Mouse (Mus musculus): ENCODE data around the gene Nfkbil1. TPM values are rescaled to one million over a fixed set of nuclear protein-coding genes. Genes with fewer than 3 reads are reported as not detected.

Nfkbil1 gene
- total RNA-seq, 2 experiments from 2014 or later = 8.2 to 8.7 TPM

DNA sequence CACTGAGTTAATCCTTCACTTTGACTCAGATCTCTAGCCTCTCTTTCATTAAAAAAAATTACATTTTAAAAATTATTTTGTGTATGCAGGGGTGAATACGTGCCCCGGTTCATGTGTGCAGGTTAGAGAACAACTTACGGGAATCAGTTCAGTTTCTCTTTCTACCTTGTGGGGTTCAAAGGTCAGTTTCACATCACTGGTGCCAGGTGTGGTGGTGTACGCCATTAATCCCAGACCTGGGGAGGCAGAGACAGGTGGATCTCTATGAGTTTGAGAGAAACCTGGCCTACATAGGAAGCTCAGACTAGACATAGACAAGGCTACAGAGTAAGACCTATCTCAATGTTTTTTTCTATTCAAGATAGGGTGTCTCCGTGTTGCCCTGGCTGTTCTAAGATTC lies 22.5 kb downstream of the Nfkbil1 start:
- DNase-seq (ENCODE audit: low spot score) = no peak
- intact Hi-C loops (cut with DNase I) = no loop called here

DNA sequence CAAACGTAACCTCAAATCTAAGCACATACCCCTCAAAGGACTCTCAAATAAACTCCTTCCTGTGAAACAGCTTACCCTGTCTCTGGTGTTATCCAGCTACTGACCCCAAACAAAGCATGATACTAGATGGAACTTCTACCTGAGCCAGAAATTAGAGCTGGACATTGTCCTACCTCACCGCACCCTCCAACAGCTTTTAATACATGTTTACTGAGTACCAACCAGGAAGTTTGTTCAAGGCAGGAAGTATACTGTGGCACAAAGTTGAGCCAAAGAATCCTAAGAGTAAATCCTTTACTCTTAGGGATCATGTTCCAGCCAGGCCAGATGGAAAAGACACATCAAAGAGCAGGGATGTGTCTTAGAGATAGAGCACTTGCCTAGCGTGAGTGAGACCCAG lies 25.0 kb downstream of the Nfkbil1 start:
- intact Hi-C loops (cut with DNase I) = no loop called here
- no peak for DNase-seq (ENCODE audit: low spot score)

DNA sequence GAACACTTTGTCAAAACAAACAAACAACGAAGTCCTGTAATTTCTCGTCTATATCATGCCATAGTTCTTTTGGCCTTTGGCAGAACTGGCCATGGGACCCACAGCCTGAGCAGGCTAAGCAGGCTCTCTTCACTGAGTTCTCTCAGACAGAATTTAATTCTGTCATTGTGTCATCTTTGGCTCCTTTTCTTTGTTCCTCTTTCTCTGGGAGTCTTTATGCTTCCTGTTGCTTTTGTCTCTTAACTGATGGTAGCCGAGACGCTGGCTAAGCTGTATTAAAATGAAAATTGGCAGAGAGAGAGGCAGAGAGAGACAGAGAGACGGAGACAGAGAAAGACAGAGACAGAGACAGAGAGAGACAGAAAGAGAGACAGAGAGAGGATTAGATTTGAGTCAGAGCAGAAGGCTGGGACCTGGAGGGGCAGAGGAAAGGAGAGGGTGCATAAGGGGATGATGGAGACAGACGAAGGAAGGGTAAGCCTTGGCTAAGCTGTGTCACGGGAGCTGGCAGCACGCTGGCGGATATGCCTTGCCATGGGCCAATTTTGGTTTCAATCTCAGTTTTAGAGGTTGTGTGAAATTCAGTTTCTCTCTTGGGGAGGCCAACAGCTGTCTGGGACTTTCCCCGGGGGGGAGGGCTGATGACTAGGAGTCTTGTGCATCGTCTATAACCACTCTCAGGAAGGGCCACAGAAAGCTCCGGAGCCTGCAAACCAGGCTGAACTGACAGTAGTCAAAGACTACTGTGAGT lies 25.6 kb downstream of the Nfkbil1 start:
- no peak for DNase-seq (ENCODE audit: low spot score)
- intact Hi-C loops (cut with DNase I) = no loop called here

DNA sequence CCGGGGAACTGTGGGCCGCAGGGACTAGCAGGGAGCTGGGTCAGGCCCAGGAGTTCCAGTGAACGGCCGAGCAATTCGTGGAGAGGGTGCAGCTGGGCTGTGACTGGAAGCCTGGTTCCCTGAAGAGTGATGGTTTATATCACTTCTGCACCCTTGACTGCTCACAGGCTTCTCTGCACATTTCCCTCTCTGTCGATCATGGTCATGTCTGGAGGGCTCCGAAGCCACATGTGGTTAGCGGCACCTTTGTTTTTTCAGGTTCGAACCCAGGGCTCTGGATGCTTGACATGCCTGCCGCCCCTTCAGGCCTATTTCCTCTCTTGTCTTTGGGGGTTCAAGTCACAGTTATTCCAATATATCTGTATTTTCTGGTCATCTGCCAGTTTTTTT lies 30.2 kb downstream of the Nfkbil1 start:
- no peak for DNase-seq (ENCODE audit: low spot score)
- intact Hi-C loops (cut with DNase I) = no loop called here

DNA sequence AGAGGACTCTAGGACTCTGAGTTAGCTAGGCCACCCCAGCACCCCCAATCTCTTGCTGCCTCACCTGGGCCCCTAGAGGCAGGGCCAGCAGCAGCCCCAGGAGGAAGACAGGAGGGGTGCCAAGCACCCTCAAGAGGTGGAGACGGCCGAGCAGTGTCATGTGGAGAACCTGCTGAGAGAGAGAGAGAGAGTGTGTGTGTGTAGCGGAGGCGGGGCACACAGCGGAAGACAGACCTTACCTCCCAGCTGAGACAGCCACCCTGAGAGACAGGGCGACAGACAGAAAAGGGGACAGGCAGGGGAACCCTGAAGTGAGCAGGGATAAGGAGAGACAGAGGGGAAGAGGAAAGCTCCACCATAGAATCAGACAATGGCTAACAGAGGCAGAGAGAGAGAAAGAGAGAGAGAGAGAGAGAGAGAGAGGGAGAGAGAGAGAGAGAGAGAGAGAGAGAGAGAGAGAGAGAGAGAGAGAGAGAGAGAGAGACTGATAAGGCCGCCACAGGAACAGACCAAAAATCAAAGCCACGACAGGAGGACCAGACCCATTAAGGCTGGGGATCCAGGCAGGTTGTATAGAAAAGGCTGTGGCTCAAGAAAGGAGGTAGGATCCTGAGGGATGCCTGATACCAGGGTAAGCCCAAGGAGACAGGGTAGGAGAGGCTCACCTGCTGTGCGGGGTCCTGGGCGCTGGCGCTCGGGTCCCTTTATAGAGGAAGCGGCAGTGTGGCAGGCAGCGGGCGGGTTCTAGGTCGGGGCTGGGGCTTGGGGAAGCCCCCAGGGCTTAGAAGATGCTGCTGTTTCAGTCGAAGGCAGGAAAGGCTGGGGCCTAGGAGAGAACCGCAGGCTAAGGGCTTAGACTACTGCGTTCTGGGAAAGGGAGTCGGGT lies 30.9 kb downstream of the Nfkbil1 start, which contains the start of gene Lta:
TSS of gene Lta (minus strand) at position 858 of the 886 bp plus-strand sequence.
- intact Hi-C loops (cut with DNase I) = no loop called here
- DNase-seq (ENCODE audit: low spot score) = no peak

DNA sequence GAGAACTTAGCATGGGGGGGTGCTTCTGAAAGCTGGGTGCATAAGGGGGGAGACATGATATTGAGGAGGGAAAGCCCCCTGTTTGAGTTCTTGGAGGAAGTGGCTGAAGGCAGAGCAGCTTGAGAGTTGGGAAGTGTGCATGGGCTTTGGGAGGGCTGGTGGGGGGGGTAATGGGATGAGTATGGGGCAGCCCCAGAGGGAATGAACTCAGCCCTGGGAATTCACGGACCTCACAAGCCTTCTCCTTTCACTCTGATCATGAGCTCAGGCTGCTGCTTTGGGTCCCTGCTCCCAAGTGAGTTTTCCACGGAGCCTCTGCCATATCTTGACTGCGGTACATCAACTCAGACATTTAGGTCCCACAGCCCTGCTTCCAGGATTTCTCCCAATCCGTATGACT lies 33.1 kb downstream of the Nfkbil1 start:
- intact Hi-C loops (cut with DNase I) = no loop called here

DNA sequence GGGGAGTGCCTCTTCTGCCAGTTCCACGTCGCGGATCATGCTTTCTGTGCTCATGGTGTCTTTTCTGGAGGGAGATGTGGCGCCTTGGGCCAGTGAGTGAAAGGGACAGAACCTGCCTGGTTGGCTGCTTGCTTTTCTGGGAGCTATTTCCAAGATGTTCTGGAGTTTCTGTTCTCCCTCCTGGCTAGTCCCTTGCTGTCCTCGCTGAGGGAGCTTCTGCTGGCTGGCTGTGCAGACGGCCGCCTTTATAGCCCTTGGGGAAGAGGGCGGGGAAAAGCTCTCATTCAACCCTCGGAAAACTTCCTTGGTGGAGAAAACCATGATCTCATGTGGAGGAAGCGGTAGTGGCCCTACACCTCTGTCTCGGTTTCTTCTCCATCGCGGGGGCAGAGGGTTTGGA lies 33.8 kb downstream of the Nfkbil1 start, which contains the start of gene Tnf:
TSS of gene Tnf (minus strand) at position 221 of the 400 bp plus-strand sequence.
- intact Hi-C loops (cut with DNase I) = no loop called here
- peak; percentile 37 for DNase-seq (ENCODE audit: low spot score)

More for the DNA sequence above, 33.1 kb downstream of the Nfkbil1 start:
- DNase-seq (ENCODE audit: low spot score) = no peak

DNA sequence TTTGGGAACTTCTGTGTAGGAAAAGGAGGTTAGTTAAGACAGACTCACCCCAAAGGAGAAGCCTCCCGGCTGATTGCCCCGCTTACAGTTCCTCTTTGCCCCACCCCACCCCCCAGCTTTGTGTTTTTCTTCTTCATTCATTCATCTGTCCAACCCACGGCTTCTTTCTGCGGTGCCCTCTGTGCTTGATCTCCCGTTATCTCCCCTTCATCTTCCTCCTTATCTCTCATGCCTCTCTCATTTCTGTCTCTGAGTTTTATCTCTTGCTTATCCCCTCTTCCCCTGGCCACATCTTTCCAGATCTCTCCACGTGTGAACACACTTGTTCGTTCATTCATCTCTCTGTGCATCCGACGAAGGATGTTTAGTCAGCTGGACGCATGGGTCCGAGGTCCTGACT lies 34.5 kb downstream of the Nfkbil1 start:
- DNase-seq (ENCODE audit: low spot score) = no peak
- intact Hi-C loops (cut with DNase I) = no loop called here

DNA sequence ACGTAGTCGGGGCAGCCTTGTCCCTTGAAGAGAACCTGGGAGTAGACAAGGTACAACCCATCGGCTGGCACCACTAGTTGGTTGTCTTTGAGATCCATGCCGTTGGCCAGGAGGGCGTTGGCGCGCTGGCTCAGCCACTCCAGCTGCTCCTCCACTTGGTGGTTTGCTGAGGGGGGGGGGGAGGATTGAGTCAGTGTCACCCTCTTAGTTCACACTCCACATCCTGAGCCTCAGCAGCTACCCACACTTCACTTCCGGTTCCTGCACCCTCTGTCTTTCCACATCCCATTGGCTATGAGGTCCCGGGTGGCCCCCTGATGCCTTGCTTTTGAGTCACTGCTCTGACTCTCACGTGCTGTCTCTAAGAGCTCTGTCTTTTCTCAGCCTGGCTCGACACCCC lies 35.2 kb downstream of the Nfkbil1 start:
- DNase-seq (ENCODE audit: low spot score) = no peak
- intact Hi-C loops (cut with DNase I) = no loop called here

DNA sequence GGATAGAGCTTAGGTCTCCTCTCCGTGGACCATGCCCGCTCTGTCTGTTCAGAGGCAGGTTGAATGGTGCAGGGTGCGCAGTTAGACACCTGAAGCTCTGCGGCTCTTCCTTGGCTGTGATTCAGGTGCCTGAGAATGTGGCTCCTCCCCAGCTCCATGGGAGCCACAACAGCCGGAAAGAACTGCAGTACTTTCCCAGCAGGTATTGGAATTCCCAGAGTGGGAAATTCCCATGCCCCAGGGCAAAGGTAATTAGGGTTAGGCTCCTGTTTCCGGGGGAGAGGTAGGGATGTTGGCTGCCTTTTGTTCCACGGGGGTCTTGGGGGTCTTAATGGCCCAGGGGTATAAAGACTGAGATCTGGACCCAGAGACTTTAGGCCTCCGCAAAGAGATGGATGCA lies 36.6 kb downstream of the Nfkbil1 start:
- no peak for DNase-seq (ENCODE audit: low spot score)
- intact Hi-C loops (cut with DNase I) = loop anchor here (2.0 kb wide), 1 partner anchor 24 kb away; no protein-coding TSS in a partner anchor

DNA sequence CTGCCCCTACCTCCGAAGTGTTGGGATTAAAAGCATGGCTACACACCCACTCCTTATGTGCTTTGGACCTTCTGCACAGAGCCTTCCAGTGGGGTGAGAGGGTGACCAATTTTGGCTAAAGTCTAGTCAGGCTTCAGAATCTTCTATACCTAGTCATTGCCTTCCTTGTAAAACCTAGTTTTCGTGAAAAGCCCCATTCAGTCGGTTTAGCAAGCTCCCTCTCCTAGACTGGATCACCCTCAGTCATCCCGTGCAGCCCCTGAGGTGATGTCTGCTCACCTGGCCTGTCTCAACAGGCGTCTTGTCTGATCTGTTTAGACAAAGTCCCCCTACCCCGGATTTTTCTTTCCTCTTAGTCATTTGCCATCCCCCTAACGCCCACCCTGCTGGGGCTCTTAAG lies 37.6 kb downstream of the Nfkbil1 start:
- no peak for DNase-seq (ENCODE audit: low spot score)
- intact Hi-C loops (cut with DNase I) = loop anchor here (2.0 kb wide), 1 partner anchor 25 kb away; no protein-coding TSS in a partner anchor

DNA sequence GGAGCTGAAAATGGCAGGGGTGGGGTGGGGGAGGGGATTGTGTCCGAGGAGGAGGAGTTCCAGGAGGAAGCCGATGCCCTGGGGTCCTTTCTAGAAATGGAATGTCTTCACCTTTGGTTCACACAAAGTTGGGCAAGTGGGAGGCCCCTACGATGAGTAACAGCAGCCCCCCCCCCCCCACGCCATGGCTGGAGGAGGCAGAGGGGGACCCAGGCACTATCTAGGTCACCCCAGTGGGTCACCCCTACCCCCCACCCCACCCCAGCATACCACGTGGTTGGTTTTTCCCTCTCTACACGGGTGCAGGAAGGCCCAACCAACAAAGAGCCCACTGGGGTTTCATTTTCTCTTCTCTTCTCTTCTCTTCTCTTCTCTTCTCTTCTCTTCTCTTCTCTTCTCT lies 38.5 kb downstream of the Nfkbil1 start:
- intact Hi-C loops (cut with DNase I) = no loop called here
- DNase-seq (ENCODE audit: low spot score) = no peak

DNA sequence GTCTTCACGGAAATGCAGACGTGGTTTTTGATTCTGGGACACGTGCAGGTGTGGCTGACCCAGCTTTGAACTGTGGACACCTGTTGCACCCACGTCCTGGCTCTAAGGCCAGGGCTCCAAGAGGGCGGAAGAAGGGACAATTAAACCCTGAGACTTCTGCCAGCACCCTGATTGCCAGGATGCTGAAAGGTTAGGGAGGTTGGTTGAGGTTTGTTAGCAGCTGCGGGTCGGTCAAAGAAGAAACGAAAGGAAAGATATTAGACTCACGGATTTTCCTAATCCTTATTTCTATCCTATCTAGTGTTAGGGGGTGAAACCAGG lies 39.3 kb downstream of the Nfkbil1 start:
- DNase-seq (ENCODE audit: low spot score) = no peak
- intact Hi-C loops (cut with DNase I) = no loop called here

DNA sequence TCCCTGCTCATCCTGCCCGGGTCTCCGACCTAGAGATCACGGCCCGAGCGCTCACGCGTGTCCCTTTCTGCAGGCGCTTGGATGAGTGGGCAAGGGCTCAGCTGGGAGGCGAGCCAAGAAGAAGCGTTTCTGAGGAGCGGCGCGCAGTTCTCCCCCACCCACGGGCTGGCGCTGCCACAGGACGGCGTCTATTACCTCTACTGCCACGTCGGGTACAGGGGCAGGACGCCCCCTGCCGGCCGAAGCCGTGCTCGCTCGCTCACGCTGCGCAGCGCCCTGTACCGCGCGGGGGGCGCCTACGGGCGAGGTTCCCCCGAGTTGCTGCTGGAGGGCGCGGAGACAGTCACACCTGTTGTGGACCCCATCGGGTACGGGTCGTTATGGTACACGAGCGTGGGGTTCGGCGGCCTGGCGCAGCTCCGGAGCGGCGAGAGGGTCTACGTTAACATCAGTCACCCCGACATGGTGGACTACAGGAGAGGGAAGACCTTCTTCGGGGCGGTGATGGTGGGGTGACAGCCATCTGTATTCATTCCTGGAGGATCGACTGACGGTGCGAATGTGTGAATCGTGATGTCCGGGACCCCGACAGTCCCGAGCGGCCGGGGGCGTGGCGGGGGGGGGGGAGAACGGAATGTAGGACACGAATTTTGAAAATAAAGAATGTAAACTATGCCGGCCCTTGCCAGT lies 39.8 kb downstream of the Nfkbil1 start:
- intact Hi-C loops (cut with DNase I) = loop anchor here (2.0 kb wide), 1 partner anchor 17 kb away; no protein-coding TSS in a partner anchor
- DNase-seq (ENCODE audit: low spot score) = peak; percentile 60

DNA sequence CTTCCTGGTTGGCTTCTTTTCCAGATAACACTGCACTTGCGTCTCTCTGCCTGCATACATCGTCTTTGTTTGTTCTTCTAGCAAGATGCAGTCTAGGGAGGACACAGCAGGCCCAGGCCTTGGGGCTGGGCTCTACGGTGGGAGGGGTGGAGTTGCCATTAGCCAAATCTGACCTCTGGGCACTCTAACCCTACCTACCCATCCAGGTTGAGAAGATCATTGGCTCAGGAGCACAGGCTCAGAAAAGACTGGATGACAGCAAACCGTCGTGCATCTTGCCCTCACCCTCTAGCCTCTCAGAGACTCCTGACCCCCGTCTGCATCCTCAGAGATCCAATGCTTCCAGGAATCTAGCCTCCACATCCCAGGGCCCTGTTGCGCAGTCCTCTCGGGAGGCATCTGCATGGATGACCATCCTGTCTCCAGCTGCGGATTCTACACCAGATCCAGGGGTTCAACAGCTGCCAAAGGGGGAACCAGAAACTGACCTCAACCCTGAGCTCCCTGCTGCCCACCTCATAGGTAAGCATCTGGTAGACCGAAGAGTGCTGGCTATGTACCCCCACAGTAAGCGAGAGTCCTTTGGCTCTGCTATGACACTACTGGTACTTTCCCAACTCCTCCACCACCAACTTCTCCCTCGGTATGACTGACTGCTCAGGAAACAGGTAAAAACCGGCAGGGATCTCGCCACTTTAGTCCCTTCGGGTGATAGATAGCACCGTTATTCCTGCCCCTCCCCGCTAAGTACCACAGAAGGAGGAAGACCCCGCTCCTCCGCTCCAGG lies 40.6 kb downstream of the Nfkbil1 start:
- DNase-seq (ENCODE audit: low spot score) = no peak
- intact Hi-C loops (cut with DNase I) = loop anchor here (2.0 kb wide), 1 partner anchor 16 kb away; no protein-coding TSS in a partner anchor

DNA sequence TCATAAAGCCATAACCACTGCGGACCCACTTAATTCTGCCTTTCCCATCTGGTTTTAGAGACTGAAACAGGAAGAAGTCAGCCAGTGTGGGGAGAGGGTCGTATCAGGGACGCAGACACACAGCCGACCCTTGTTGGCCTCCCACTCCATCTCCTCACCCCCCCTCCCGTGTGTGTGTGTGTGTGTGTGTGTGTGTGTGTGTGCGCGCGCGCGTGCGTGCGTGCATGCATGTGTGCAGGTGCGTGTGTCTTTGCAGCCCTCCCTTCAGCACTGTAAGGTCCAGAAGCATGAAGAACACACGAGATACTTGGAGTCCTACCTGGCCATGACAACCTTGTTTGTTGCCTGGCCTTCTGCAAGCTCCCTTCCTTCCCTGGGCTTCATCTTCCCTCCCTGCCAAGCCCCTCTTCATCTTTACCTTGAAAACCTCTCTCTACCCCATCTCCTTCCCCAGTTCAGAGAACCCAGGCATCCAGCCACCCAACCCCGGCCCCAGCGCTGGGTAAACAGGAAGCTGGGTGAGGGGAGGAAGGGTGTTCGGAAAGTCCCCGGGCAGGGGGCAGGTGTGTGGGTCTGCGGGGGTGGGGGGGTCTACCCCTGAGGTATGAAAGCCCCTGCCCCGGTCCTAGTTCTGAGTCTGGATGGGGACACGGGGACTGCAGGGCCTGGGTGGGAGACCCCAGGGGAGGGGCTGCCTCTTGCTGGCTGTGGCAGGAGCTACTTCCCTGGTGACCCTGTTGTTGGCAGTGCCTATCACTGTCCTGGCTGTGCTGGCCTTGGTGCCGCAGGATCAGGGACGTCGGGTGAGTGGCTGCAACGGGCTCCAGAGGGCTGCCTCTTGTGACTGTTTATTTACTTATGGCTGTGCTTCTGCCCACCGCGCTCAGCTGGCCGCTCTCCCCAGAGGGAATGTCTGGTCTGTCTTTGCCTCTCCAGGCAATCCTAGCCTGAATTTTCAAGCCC lies 41.4 kb downstream of the Nfkbil1 start, which contains the start of gene Ltb:
TSS of gene Ltb (plus strand) at position 559 of the 963 bp plus-strand sequence.
- DNase-seq (ENCODE audit: low spot score) = no peak
- intact Hi-C loops (cut with DNase I) = loop anchor here (2.0 kb wide), 1 partner anchor 15 kb away; no protein-coding TSS in a partner anchor

DNA sequence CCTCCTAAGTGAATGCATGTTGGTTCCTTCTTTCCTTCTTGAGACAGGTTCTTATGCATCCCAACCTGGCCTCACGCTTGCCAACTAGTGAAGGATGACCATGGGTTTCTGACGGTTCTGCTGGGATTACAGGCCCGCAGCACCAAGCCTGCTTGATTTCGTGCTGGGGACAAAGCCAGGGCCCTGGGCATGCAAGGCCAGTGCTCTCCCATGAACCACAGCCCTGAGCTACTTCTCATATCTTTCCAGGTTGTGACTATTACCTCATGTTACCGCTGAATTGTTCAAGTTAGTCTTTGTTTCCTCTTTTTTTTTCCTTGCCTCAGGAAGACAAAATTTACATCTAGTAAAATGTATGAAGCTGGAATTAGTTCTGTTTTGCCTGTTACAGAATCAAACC lies 42.7 kb downstream of the Nfkbil1 start:
- no peak for DNase-seq (ENCODE audit: low spot score)
- intact Hi-C loops (cut with DNase I) = no loop called here

DNA sequence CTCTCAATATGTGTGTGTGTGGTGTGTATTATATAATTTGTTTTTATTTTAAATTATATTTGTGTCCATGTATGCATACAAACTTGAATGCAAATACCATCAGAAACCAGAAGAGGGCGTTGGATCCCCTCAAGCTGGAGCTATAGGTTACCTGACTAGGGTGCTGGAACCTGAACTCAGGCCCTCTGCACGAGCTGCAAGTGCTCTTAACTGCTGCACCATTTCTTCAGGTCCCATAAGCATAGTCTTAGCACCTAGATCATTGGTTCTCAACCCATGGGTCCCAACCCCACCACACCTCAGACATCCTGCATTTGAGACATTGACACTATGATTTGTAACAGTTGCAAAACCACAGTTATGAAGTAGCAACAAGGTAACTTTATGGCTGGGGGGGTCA lies 43.9 kb downstream of the Nfkbil1 start:
- DNase-seq (ENCODE audit: low spot score) = no peak
- intact Hi-C loops (cut with DNase I) = no loop called here
